Mouse (Mus musculus) gastrocnemius, adult 2 months (tissue): ENCODE data around the gene Lin7a. TPM values are rescaled to one million over a fixed set of nuclear protein-coding genes. Genes with fewer than 3 reads are reported as not detected.

Experiments used
- DNase-seq: peaks from one replicate; pipeline ENCODE4 v3.0.0; 2022
- H3K27ac ChIP-seq: fragments of 200-600 bp; 2 replicates; pipeline ENCODE4 v1.8.1; 2022; ENCODE audit warnings: mild to moderate bottlenecking
- H3K4me3 ChIP-seq: fragments of 200-600 bp; 2 replicates; pipeline ENCODE4 v1.8.1; 2022; ENCODE audit warnings: mild to moderate bottlenecking, moderate library complexity
- CTCF ChIP-seq: fragments of 200-600 bp; IDR thresholded peaks from 2 replicates; pipeline ENCODE4 v1.8.1; 2022; ENCODE audit warnings: antibody characterized with exemption, mild to moderate bottlenecking, moderate library complexity
- intact Hi-C: fragments of 180-260 bp; cut with DNase I; formaldehyde crosslinking; loops from one replicate; pipeline ENCODE4 v1.15.1; 2025
- total RNA-seq, 2 experiments: library from RNA; stranded (reverse); gene quantifications; 2 replicates each; pipeline ENCODE4 v1.2.3; 2021

Gene Lin7a
- total RNA-seq, 2 experiments from 2014 or later = 0.99 to 1.8 TPM

- Histone ChIP-seq H3K27ac (peak overlapping the region; percentile 40; the same call in 1 of the 2 replicates), H3K4me3 (no peak overlapping the region)
- intact Hi-C loops = no loop called here
- TF ChIP-seq CTCF = no peak
- no peak for DNase-seq
These were observed 105.7 kb downstream of the Lin7a start for GRCm38 (mm10) chr10:107377218-107377617.

GRCm38 (mm10) chr10:107381143-107381746 lies 109.8 kb downstream of the Lin7a start:
- no peak for TF ChIP-seq CTCF
- intact Hi-C loops = no loop called here
- no peak overlapping the region for H3K4me3 ChIP-seq
- no peak overlapping the region for H3K27ac ChIP-seq
- no peak for DNase-seq

GRCm38 (mm10) chr10:107383825-107384224 lies 112.3 kb downstream of the Lin7a start:
- Histone ChIP-seq H3K27ac (no peak overlapping the region), H3K4me3 (no peak overlapping the region)
- intact Hi-C loops = no loop called here
- no peak for TF ChIP-seq CTCF
- DNase-seq = no peak

- peak; percentile 34 for DNase-seq
- peak; percentile 66 for TF ChIP-seq CTCF
- Histone ChIP-seq H3K27ac (no peak overlapping the region), H3K4me3 (no peak overlapping the region)
- intact Hi-C loops = no loop called here
These were observed 118.0 kb downstream of the Lin7a start for GRCm38 (mm10) chr10:107389505-107389904.

GRCm38 (mm10) chr10:107405347-107405746 lies 133.9 kb downstream of the Lin7a start:
- Histone ChIP-seq H3K27ac (no peak overlapping the region), H3K4me3 (no peak overlapping the region)
- DNase-seq = no peak
- intact Hi-C loops = no loop called here
- TF ChIP-seq CTCF = no peak

GRCm38 (mm10) chr10:107418306-107418705 lies 146.8 kb downstream of the Lin7a start:
- intact Hi-C loops = no loop called here
- DNase-seq = no peak
- no peak overlapping the region for H3K4me3 ChIP-seq
- H3K27ac ChIP-seq = no peak overlapping the region
- TF ChIP-seq CTCF = no peak

GRCm38 (mm10) chr10:107436967-107437366 lies 165.5 kb downstream of the Lin7a start:
- H3K27ac ChIP-seq = no peak overlapping the region
- no peak for DNase-seq
- TF ChIP-seq CTCF = no peak
- no peak overlapping the region for H3K4me3 ChIP-seq
- intact Hi-C loops = no loop called here

GRCm38 (mm10) chr10:107442781-107443180 lies 171.3 kb downstream of the Lin7a start:
- no peak overlapping the region for H3K4me3 ChIP-seq
- intact Hi-C loops = loop anchor here (1.0 to 2.0 kb wide), 2 partner anchors 262 to 306 kb away; no protein-coding TSS in a partner anchor
- DNase-seq = no peak
- no peak overlapping the region for H3K27ac ChIP-seq
- TF ChIP-seq CTCF = peak; percentile 80

- no peak overlapping the region for H3K4me3 ChIP-seq
- intact Hi-C loops = no loop called here
- no peak for TF ChIP-seq CTCF
- no peak for DNase-seq
- H3K27ac ChIP-seq = no peak overlapping the region
These were observed 178.2 kb downstream of the Lin7a start for GRCm38 (mm10) chr10:107449496-107450330.

GRCm38 (mm10) chr10:107467819-107468218 lies 196.3 kb downstream of the Lin7a start:
- no peak for TF ChIP-seq CTCF
- intact Hi-C loops = no loop called here
- DNase-seq = no peak
- H3K27ac ChIP-seq = no peak overlapping the region
- no peak overlapping the region for H3K4me3 ChIP-seq

Other genes with a start within 250 kb of the Lin7a start
- gene Acss3, start 148.0 kb upstream of the Lin7a start, total RNA-seq = 1 to 10 TPM; 5.4 TPM
- 1 to 10 TPM; 1.9 to 2.3 TPM for gene Myf5, start 214.4 kb downstream of the Lin7a start, total RNA-seq
- gene Myf6, start 223.1 kb downstream of the Lin7a start, total RNA-seq = 100 to 1,000 TPM in 1 of 2 experiments, 10 to 100 TPM in 1; 97.3 to 144 TPM